Mouse (Mus musculus) midbrain, embryonic 11.5 days (tissue): ENCODE data around the gene Abcc4. TPM values are rescaled to one million over a fixed set of nuclear protein-coding genes. Genes with fewer than 3 reads are reported as not detected.

Experiments used
- ATAC-seq: fragments of 200-750 bp; cut with Nextera tagmentation; 2 replicates; pipeline ENCODE4 v1.8.0; 2017; ENCODE audit warnings: moderate TSS enrichment, moderate library complexity; ENCODE audit not compliant: low FRiP score
- DNase-seq: peaks from one replicate; pipeline ENCODE4 v3.0.0; 2015; ENCODE audit warnings: low spot score; ENCODE audit errors: missing footprints
- H3K27ac ChIP-seq: fragments of 300-500 bp; sonication (generic); 2 replicates; pipeline ENCODE4 v1.5.1; 2014; ENCODE audit warnings: low read depth, low read length
- H3K27me3 ChIP-seq: fragments of 300-500 bp; sonication (generic); 2 replicates; pipeline ENCODE4 v1.6.1; 2014; ENCODE audit warnings: mild to moderate bottlenecking, low read length, moderate library complexity, mixed read lengths; ENCODE audit not compliant: control insufficient read depth, insufficient read depth
- H3K36me3 ChIP-seq: fragments of 300-500 bp; sonication (generic); 2 replicates; pipeline ENCODE4 v1.6.1; 2014; ENCODE audit warnings: mild to moderate bottlenecking, low read length, moderate library complexity, mixed read lengths; ENCODE audit not compliant: control insufficient read depth, insufficient read depth
- H3K4me1 ChIP-seq: fragments of 300-500 bp; sonication (generic); 2 replicates; pipeline ENCODE4 v1.6.1; 2014; ENCODE audit warnings: low read length; ENCODE audit not compliant: control insufficient read depth, insufficient read depth
- H3K4me2 ChIP-seq: fragments of 300-500 bp; sonication (generic); 2 replicates; pipeline ENCODE4 v1.6.1; 2014; ENCODE audit warnings: mild to moderate bottlenecking, moderate library complexity
- H3K4me3 ChIP-seq: fragments of 300-500 bp; sonication (generic); 2 replicates; pipeline ENCODE4 v1.5.1; 2014; ENCODE audit warnings: low read depth, low read length
- H3K9ac ChIP-seq: fragments of 300-500 bp; sonication (generic); 2 replicates; pipeline ENCODE4 v1.6.1; 2014; ENCODE audit warnings: low read length
- H3K9me3 ChIP-seq: fragments of 300-500 bp; sonication (generic); 2 replicates; pipeline ENCODE4 v1.6.1; 2016; ENCODE audit warnings: low read length; ENCODE audit not compliant: control insufficient read depth
- WGBS: fragments of 180-500 bp; shearing (Covaris S2); extraction: QIAGEN DNeasy Blood & Tissue Kit; methylation state at CpG from one replicate; pipeline ENCODE4 v1.1.7; 2014; 5-methylcytosine and 5-hydroxymethylcytosine counted together
- polyA plus RNA-seq: library from polyadenylated mRNA; unstranded; fragments of >200 nt; fragmentation: Nextera tagmentation; extraction: Ambion mirVana; gene quantifications from 2 replicates; pipeline ENCODE4 v1.2.1, GENCODE M21; 2014

Abcc4 gene
- polyA plus RNA-seq, 1 experiment from 2014 or later: 4.2 TPM

DNA sequence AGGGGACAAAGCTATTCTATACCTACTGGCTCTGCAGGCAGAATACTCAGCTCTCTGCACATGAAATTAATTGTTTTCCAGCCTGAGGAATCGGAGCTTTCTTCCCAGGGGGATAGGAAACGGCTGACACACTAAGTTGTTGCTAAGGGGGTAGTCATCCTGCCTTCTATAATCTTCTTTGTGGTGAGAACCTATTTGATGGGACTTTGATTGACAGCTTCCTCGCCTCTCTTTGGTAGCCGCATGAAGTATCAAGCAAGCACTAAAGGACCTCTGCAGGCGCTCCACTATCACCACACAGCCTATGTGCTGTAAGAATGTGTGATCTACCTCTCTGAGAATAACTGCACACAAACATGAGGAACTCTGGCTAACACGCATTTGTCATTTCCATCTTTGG lies 105.3 kb downstream of the Abcc4 start:
- DNase-seq: peak; percentile 87
- H3K9me3 ChIP-seq: no peaks in the 10 kb centered on the region
- H3K27ac ChIP-seq: no peak overlapping the region
- peaks cover 15% of the 10 kb centered on the region for H3K4me1 ChIP-seq
- 24% methylated on average over 6 of the region's 6 CpGs for WGBS
- H3K27me3 ChIP-seq: no peaks in the 10 kb centered on the region
- no peak overlapping the region for H3K4me3 ChIP-seq
- H3K4me2 ChIP-seq: no peak overlapping the region
- ATAC-seq: peak; percentile 47; the same call in 1 of the 2 replicates
- H3K36me3 ChIP-seq: no peaks in the 10 kb centered on the region
- H3K9ac ChIP-seq: no peak overlapping the region

DNA sequence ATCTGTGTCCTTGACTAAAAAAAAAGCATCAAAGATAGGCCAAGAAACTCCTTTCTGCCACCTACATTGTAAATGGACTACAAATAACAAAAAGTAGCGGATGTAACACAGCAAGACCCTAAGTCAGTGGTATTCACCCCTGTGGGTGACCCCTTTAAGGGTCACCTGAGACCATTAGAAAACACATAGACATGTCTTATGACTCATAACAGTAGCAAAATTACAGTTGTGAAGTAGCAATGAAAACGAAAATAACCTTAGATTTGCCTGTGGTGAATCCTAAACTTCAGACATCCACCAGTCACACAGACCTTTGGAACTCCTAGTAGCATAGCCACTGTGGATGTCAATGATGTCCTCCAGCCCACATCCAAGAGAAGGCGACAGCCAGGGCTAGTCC lies 107.3 kb downstream of the Abcc4 start:
- Histone ChIP-seq H3K9ac (no peak overlapping the region), H3K4me3 (no peak overlapping the region), H3K4me1 (peaks cover 20% of the 10 kb centered on the region), H3K27ac (no peak overlapping the region), H3K27me3 (no peaks in the 10 kb centered on the region), H3K9me3 (no peaks in the 10 kb centered on the region), H3K4me2 (no peak overlapping the region), H3K36me3 (no peaks in the 10 kb centered on the region)
- 91% methylated on average over 3 of the region's 3 CpGs for WGBS
- DNase-seq: no peak
- ATAC-seq: no peak

DNA sequence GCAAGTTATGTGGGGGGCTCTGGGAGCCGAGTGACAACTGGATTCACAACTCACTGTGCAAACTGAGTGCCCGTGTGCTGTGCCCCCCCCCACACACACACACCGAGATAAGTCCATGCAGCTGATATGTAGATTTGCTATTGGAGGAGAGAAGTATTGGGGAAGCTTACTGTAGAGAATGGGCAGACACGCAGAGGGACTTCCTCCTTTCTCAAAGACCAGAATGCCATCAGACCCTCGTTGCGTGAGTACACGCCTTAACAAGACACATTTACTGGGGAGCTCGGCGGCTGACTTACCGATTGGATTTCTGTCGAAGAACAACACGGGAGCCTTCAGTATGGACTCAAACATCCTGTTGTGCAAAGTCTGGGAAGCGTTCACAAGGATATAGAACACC lies 111.6 kb downstream of the Abcc4 start:
- Histone ChIP-seq H3K27ac (no peak overlapping the region), H3K4me2 (no peak overlapping the region), H3K4me3 (no peak overlapping the region), H3K27me3 (0 out of 2 replicates have a peak, but pooled peaks cover 4% of the 10 kb centered on the region), H3K4me1 (peaks cover 15% of the 10 kb centered on the region; the same call in 1 of the 2 replicates), H3K9me3 (no peaks in the 10 kb centered on the region), H3K9ac (no peak overlapping the region), H3K36me3 (no peaks in the 10 kb centered on the region)
- no peak for ATAC-seq
- no peak for DNase-seq
- 88% methylated on average over 13 of the region's 13 CpGs for WGBS

DNA sequence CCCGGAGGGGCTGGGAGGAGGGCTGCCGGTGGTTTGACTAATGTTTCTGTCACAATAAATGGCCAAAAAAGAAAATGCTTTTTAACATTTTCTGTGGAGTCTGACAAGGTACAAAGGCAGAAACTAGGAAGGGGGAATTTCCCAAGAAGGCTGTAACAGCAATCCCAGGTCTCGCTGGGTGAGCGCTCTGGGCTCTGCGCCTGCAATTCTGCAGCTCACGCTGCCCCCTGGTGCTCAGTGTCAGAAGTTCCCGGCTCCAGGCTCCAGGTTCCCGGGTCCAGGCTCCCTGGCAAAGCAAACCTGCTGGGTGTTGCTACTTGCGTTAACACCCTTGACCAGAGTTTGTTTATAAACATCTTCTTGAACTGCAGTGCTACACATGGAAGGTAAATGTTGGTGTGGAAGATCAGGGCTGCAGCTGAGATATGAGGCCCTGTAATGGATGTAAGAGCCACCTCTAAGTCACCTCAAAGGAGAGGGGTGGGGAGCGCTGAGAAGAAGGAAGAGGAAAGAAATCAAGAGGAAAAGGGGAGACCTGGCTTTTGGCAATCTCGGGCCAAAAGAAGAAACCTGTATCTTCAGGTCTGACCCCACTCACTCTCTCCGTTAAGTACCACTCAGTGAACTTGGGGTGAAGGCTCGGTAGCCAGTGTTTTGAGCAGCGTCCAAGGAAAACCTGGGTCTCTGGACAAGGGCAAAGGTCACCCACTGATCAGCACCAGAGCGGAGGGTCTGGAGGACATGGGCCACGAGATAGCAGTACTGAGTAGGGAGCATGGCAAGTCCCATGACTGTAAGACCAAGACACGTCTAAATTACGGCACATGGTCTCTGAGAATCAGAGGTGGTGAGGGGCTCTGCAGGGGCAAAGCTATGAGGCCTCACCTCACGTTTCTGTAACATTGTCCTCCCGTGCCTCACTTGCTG lies 114.3 kb downstream of the Abcc4 start:
- H3K4me2 ChIP-seq: no peak overlapping the region
- no peaks in the 10 kb centered on the region for H3K36me3 ChIP-seq
- H3K9me3 ChIP-seq: no peaks in the 10 kb centered on the region
- 48% methylated on average over 20 of the region's 20 CpGs for WGBS
- no peak overlapping the region for H3K27ac ChIP-seq
- DNase-seq (peak; percentile 97), ATAC-seq (peak; percentile 83)
- peaks cover 15% of the 10 kb centered on the region; the same call in 1 of the 2 replicates for H3K4me1 ChIP-seq
- no peak overlapping the region for H3K4me3 ChIP-seq
- no peak overlapping the region for H3K9ac ChIP-seq
- 0 out of 2 replicates have a peak, but pooled peaks cover 4% of the 10 kb centered on the region for H3K27me3 ChIP-seq

DNA sequence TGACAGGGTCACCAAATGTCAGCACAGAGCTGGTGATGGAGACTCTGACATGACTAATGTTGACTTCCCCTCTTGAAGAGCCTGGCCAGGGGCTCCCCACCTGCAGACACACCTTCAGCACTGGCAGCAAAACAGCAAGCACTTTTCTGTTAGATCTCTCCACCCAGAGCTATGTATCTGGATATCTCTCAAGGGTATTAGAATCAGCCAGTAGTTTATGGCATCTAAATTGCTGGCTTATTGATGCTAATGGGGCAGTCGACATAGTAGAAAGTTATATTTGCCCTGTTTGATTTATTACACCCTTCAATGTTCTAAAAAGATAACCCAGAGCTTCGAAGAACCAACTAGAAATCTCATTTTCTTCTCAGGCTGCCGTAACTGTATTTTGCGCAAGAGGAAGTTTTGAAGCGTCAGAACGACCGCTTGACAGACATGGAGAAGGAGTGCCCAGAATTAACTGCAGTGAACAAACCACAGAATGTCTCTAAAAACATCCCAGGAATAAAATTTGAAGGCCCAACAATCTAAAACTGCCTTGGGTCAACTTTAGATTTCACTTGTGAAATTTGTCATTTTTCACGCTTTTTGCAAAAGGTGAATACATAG lies 123.6 kb downstream of the Abcc4 start:
- no peaks in the 10 kb centered on the region for H3K27me3 ChIP-seq
- H3K9me3 ChIP-seq: no peaks in the 10 kb centered on the region
- H3K9ac ChIP-seq: no peak overlapping the region
- H3K36me3 ChIP-seq: no peaks in the 10 kb centered on the region
- DNase-seq (no peak), ATAC-seq (no peak)
- 95% methylated on average over 8 of the region's 8 CpGs for WGBS
- no peaks in the 10 kb centered on the region for H3K4me1 ChIP-seq
- no peak overlapping the region for H3K4me2 ChIP-seq
- H3K27ac ChIP-seq: no peak overlapping the region
- no peak overlapping the region for H3K4me3 ChIP-seq

DNA sequence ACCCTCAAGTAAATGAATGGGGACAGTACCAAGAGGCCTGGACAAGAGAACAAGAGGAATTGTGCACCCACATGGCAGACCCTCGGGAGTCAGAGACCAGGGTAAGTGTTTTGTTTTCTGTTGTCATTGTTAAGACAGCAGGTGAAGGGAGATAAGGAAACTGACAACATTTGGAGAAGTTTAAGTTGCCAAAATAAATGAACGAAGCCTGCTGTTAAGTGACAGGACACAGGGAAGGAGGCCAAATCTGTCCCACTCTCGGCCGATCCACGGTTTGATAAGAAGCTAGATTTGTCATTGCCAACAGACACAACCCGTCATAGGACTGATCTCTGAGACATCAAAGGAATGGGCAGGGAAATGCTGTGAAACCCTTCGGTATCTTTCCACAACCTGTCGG lies 124.3 kb downstream of the Abcc4 start:
- 78% methylated on average over 8 of the region's 8 CpGs for WGBS
- no peak for ATAC-seq

DNA sequence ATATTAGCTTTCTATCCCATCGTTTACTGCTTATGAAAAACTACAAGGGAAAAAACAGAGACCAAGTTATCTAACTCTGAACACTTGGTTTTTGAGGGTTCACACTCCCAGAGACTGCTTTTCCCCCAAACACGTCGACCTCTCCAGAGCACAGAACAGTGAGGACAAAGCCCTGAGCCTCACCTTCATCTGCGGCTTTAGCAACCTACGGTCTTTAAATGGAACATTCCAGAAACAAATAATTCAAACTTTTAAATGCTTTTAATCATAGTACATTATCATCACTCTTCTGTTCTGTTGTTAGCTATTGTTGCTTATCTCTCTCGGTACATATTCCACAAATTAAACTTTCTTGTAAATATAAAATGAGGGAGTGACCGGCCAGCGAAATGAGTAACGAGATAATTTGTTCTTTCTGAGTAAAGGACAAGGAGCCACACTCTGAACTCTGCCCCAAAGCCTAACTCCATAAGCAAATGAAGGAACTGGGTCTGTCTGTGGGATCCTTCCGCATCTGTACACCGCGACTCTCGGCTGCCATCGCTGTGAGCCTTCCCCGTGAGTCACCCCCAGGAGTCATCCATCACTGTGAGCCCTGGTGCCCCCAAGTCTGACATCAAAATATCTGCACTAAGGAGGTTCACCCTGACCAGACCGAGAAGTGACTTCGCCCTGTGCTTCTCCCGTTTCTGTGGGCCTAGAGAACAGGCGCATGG lies 126.8 kb downstream of the Abcc4 start:
- no peaks in the 10 kb centered on the region for H3K27me3 ChIP-seq
- no peak overlapping the region for H3K9ac ChIP-seq
- H3K4me1 ChIP-seq: no peaks in the 10 kb centered on the region
- no peak overlapping the region for H3K4me3 ChIP-seq
- WGBS: 94% methylated on average over 19 of the region's 19 CpGs
- ATAC-seq (no peak), DNase-seq (no peak)
- no peak overlapping the region for H3K4me2 ChIP-seq
- H3K27ac ChIP-seq: no peak overlapping the region
- no peaks in the 10 kb centered on the region for H3K9me3 ChIP-seq
- H3K36me3 ChIP-seq: no peaks in the 10 kb centered on the region

More for the DNA sequence above, 124.3 kb downstream of the Abcc4 start:
- H3K36me3 ChIP-seq: no peaks in the 10 kb centered on the region
- H3K9me3 ChIP-seq: no peaks in the 10 kb centered on the region
- H3K27ac ChIP-seq: no peak overlapping the region
- DNase-seq: no peak
- no peak overlapping the region for H3K4me3 ChIP-seq
- H3K9ac ChIP-seq: no peak overlapping the region
- no peaks in the 10 kb centered on the region for H3K4me1 ChIP-seq
- no peaks in the 10 kb centered on the region for H3K27me3 ChIP-seq
- no peak overlapping the region for H3K4me2 ChIP-seq

DNA sequence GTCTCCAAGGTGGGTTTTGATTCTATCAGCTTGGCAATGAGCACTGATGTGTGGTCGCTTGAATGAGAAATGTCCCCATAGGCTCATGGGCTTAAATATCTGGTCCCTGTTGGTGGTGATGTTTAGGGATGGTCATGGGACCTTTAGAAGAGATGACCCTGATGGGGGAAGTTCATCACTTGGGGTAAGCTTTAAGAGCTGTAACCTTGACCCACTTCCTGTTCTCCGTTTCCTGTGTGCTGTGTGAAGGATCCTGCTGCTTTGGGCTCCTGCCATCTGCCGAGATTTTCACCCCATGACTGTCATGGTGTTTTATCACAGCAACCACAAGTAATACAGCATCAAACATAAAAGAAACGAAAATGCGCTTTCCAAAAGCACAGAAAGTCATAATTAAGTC lies 128.1 kb downstream of the Abcc4 start:
- Histone ChIP-seq H3K4me3 (no peak overlapping the region), H3K27me3 (no peaks in the 10 kb centered on the region), H3K4me1 (no peaks in the 10 kb centered on the region), H3K36me3 (no peaks in the 10 kb centered on the region), H3K9me3 (no peaks in the 10 kb centered on the region), H3K9ac (no peak overlapping the region), H3K27ac (no peak overlapping the region), H3K4me2 (no peak overlapping the region)
- no peak for ATAC-seq
- WGBS: 88% methylated on average over 5 of the region's 5 CpGs
- no peak for DNase-seq
